Mouse (Mus musculus): Measurements from ENCODE around the gene Scaf8. TPM values are rescaled to one million over a fixed set of nuclear protein-coding genes. Genes with fewer than 3 reads are reported as not detected.

Scaf8 gene
- total RNA-seq, 2 experiments from 2014 or later: 58.8 to 63.6 TPM

DNA sequence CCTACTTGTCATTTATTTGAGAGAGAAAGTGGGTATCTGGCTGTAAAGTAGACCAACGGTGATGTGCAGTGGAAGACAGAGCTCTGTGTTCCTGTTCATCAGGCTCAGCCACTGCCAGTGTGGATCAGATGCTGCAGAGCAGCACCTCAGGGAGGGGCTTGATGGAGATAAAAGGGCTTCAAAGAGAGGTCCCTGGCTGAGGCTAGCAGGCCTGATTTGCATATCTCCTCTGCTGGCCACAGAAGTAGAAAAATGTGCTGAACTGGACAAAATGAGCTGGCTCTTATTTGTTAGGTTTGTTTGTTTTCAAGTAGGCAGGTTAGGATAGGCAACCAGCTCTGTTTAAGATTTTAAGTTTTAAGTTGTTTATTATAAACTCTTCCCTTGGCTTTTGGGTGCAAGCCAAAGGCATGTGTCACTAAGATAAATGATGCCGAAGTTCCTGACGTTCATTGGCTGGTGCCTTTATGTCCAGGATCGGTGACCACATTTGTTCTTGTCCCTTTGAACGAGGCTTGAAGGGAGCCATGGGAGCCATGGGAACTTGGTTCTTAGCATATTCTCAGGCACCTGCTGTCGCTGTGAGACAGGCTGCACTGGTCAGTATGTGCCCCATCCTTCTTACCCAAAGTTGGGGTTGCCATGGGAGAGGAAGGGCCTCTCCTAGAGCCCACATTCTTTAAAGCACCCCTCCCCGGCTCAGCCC is 132.0 kb downstream of the Scaf8 start:
- TF ChIP-seq CTCF (IDR thresholded peaks at IDR 0.05): no peak
- intact Hi-C loops (cut with DNase I): no loop called here
- H3K4me3 ChIP-seq: no peak overlapping the region
- no peak overlapping the region for H3K27ac ChIP-seq
- DNase-seq (ENCODE audit: extremely low spot score in 1 of 2, low spot score in 2 of 2): no peak

Other genes starting within 250 kb of the Scaf8 start
- gene Tiam2, start 211.6 kb downstream of the Scaf8 start, total RNA-seq (2021): 10 to 100 TPM; 80.1 to 82.9 TPM